Mouse (Mus musculus) limb, embryonic 12.5 days (tissue): Measurements from ENCODE around the gene Arvcf. TPM values are rescaled to one million over a fixed set of nuclear protein-coding genes. Genes with fewer than 3 reads are reported as not detected.
A peak's percentile ranks its signal among the peaks of the same experiment; 100 is the strongest.

Source experiments
- ATAC-seq: fragments of 200-750 bp; cut with Nextera tagmentation; 2 replicates; pipeline ENCODE4 v1.8.0; 2017; ENCODE audit warnings: low read depth, moderate TSS enrichment; ENCODE audit not compliant: insufficient number of reproducible peaks, insufficient read depth, low FRiP score, low TSS enrichment
- H3K27ac ChIP-seq: fragments of 300-500 bp; sonication (generic); 2 replicates; pipeline ENCODE4 v1.5.1; 2016; ENCODE audit warnings: mild to moderate bottlenecking, moderate library complexity
- H3K27me3 ChIP-seq: fragments of 300-500 bp; sonication (generic); 2 replicates; pipeline ENCODE4 v1.6.1; 2016; ENCODE audit warnings: mild to moderate bottlenecking, moderate library complexity
- H3K36me3 ChIP-seq: fragments of 300-500 bp; sonication (generic); 2 replicates; pipeline ENCODE4 v1.6.1; 2016; ENCODE audit warnings: mild to moderate bottlenecking, moderate library complexity
- H3K4me1 ChIP-seq: fragments of 300-500 bp; sonication (generic); replicated peaks from 2 replicates; pipeline ENCODE4 v1.6.1; 2016
- H3K4me2 ChIP-seq: fragments of 300-500 bp; sonication (generic); 2 replicates; pipeline ENCODE4 v1.6.1; 2016; ENCODE audit warnings: mild to moderate bottlenecking, moderate library complexity
- H3K4me3 ChIP-seq: fragments of 300-500 bp; sonication (generic); replicated peaks from 2 replicates; pipeline ENCODE4 v1.5.1; 2016; ENCODE audit warnings: mild to moderate bottlenecking
- H3K9ac ChIP-seq: fragments of 300-500 bp; sonication (generic); replicated peaks from 2 replicates; pipeline ENCODE4 v1.6.1; 2016; ENCODE audit warnings: mild to moderate bottlenecking, moderate library complexity
- H3K9me3 ChIP-seq: fragments of 300-500 bp; sonication (generic); 2 replicates; pipeline ENCODE4 v1.6.1; 2016; ENCODE audit warnings: mild to moderate bottlenecking, moderate library complexity
- WGBS: fragments of 180-500 bp; shearing (Covaris S2); methylation state at CpG from one replicate; pipeline ENCODE4 v1.1.7; 2016; 5-methylcytosine and 5-hydroxymethylcytosine counted together
- polyA plus RNA-seq: library from polyadenylated mRNA; unstranded; fragments of >200 nt; fragmentation: Nextera tagmentation; extraction: Ambion mirVana; gene quantifications from 2 replicates; pipeline ENCODE4 v1.2.1, GENCODE M21; 2016

Arvcf gene
- polyA plus RNA-seq, 1 experiment from 2014 or later, result 46.3 TPM

DNA sequence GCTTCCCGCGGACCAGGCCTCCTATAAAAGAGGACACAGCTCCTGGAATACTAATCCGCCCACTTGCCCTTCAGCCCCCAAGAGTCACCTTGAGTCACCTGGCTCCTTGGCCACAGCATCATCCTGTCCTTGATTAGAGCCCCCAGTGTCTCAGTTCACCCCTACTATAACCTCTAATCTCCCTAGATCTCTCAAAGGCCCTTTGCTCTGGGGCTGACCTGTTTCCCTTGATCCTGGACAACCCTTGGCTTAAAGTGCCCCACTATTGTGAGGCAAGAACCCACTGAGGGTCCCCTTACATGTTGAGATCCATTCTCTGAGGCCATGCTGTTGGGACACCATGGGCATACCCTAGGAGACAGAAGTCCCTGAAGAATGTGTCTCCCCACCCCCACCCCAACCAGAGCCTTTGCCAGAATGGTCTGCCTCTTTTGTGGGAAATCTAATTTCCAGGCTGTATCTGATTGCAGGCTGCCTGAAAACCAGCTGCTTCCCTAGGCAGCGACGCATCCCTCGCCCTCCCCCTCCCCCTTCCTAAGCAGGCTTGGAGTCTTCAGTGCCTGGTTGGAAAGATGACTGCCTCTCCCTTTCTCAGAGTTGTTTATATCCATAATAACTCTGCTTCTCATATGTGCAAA lies 33.8 kb downstream of the Arvcf start:
- no peak for ATAC-seq
- H3K27ac ChIP-seq, result no peak overlapping the region
- WGBS, result 48% methylated on average over 6 of the region's 6 CpGs
- no peak overlapping the region for H3K9ac ChIP-seq
- H3K4me3 ChIP-seq, result no peak overlapping the region
- H3K4me2 ChIP-seq, result no peak overlapping the region
- peaks cover 33% of the 10 kb centered on the region for H3K4me1 ChIP-seq
- no peaks in the 10 kb centered on the region for H3K36me3 ChIP-seq
- H3K27me3 ChIP-seq, result no peaks in the 10 kb centered on the region
- H3K9me3 ChIP-seq, result no peaks in the 10 kb centered on the region

GRCm38 (mm10) chr16:18383045-18383726 lies 35.2 kb downstream of the Arvcf start:
- ATAC-seq, result no peak
- H3K27ac ChIP-seq, result 0 out of 2 replicates have a peak overlapping the region, but pooled peaks have one; percentile 17
- no peaks in the 10 kb centered on the region for H3K36me3 ChIP-seq
- H3K9ac ChIP-seq, result no peak overlapping the region
- no peaks in the 10 kb centered on the region for H3K9me3 ChIP-seq
- peaks cover 44% of the 10 kb centered on the region for H3K4me1 ChIP-seq
- H3K4me3 ChIP-seq, result no peak overlapping the region
- no peak overlapping the region for H3K4me2 ChIP-seq
- H3K27me3 ChIP-seq, result no peaks in the 10 kb centered on the region
- 78% methylated on average over 9 of the region's 9 CpGs for WGBS

- Histone ChIP-seq H3K4me2 (no peak overlapping the region), H3K27ac (0 out of 2 replicates have a peak overlapping the region, but pooled peaks have one; percentile 17), H3K4me3 (no peak overlapping the region), H3K27me3 (no peaks in the 10 kb centered on the region), H3K36me3 (no peaks in the 10 kb centered on the region), H3K9ac (no peak overlapping the region), H3K4me1 (peaks cover 50% of the 10 kb centered on the region), H3K9me3 (no peaks in the 10 kb centered on the region)
- ATAC-seq, result no peak
- WGBS, result 3% methylated on average over 3 of the region's 3 CpGs
Measured at GRCm38 (mm10) chr16:18383756-18384155, 35.8 kb downstream of the Arvcf start.

DNA sequence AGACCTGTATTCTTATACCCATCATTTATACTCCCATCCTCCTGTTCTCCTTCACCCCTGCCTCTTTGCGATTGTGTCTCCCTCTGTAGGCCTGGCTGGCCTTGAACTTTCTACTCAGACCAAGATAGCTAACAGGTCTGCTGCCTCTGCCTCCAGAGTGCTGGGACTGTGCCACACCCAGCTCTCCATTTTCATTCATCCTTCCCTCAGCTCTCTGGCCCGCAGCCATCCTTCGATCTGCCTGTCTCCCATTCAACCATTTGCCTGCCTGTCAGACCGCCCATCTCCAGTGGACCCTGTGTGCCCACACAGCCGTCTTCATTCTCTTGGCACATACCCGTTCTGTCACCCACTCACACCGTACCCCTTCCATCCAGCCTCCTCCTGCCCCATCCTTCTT lies 36.2 kb downstream of the Arvcf start:
- Histone ChIP-seq H3K9me3 (no peaks in the 10 kb centered on the region), H3K9ac (no peak overlapping the region), H3K4me1 (peaks cover 54% of the 10 kb centered on the region), H3K27me3 (no peaks in the 10 kb centered on the region), H3K27ac (no peak overlapping the region), H3K4me3 (no peak overlapping the region), H3K4me2 (no peak overlapping the region), H3K36me3 (no peaks in the 10 kb centered on the region)
- no peak for ATAC-seq
- 82% methylated on average over 7 of the region's 7 CpGs for WGBS

- no peak overlapping the region for H3K4me3 ChIP-seq
- H3K4me2 ChIP-seq, result no peak overlapping the region
- no peaks in the 10 kb centered on the region for H3K27me3 ChIP-seq
- no peak overlapping the region for H3K9ac ChIP-seq
- no peaks in the 10 kb centered on the region for H3K9me3 ChIP-seq
- no peaks in the 10 kb centered on the region for H3K36me3 ChIP-seq
- H3K27ac ChIP-seq, result no peak overlapping the region
- H3K4me1 ChIP-seq, result peaks cover 55% of the 10 kb centered on the region
- ATAC-seq, result no peak
- 79% methylated on average over 8 of the region's 8 CpGs for WGBS
Measured at GRCm38 (mm10) chr16:18384659-18385058, 36.7 kb downstream of the Arvcf start.

GRCm38 (mm10) chr16:18385411-18385810 lies 37.4 kb downstream of the Arvcf start:
- 79% methylated on average over 5 of the region's 5 CpGs for WGBS
- ATAC-seq, result no peak
- H3K27me3 ChIP-seq, result no peaks in the 10 kb centered on the region
- no peak overlapping the region for H3K4me3 ChIP-seq
- H3K36me3 ChIP-seq, result no peaks in the 10 kb centered on the region
- no peak overlapping the region for H3K27ac ChIP-seq
- H3K9ac ChIP-seq, result no peak overlapping the region
- H3K4me2 ChIP-seq, result no peak overlapping the region
- H3K4me1 ChIP-seq, result peaks cover 49% of the 10 kb centered on the region
- no peaks in the 10 kb centered on the region for H3K9me3 ChIP-seq

DNA sequence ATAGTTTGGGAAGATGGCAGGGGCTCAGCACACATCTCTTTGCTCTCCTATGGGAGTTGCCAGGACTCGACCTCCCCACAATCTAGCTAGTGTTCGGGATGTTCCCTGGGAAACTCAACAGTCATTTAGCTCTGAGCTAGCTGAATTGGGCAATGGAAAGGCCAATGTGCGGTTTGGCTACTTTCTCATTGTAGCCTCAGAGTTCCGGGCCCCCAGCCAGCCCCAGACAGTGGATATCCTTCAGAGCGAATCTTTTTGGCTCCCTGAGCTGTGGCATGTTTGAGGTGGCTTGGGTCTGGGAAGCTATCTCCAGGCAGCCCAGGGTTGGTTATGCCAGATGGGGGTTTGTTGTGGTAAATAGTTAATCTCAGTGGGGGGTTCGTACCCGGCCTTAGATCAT lies 38.5 kb downstream of the Arvcf start:
- Histone ChIP-seq H3K4me3 (no peak overlapping the region), H3K36me3 (no peaks in the 10 kb centered on the region), H3K9me3 (no peaks in the 10 kb centered on the region), H3K4me1 (peaks cover 38% of the 10 kb centered on the region), H3K9ac (no peak overlapping the region), H3K27me3 (no peaks in the 10 kb centered on the region), H3K27ac (no peak overlapping the region), H3K4me2 (no peak overlapping the region)
- no peak for ATAC-seq
- 79% methylated on average over 7 of the region's 7 CpGs for WGBS

DNA sequence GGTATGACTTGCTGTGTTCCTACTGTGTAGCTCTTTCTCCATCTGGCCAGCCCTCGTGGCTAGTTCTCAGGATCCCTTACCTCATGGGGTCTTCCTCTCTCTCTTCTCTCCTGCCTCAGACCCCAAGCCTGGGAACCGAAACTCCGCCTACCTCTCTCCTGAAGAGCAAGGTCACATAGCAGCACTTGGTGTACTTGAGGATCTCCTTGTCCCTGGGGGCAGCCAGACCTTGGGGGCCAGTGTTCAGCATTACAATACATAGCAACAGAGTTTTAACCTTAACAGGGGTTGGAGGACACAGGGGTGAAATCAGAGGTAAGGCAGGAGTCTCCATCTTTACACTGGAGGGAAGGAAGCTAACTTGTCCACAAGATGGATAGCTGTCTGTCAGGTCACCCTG lies 39.0 kb downstream of the Arvcf start:
- no peaks in the 10 kb centered on the region for H3K9me3 ChIP-seq
- H3K27ac ChIP-seq, result no peak overlapping the region
- H3K9ac ChIP-seq, result no peak overlapping the region
- H3K4me3 ChIP-seq, result no peak overlapping the region
- no peak overlapping the region for H3K4me2 ChIP-seq
- no peaks in the 10 kb centered on the region for H3K36me3 ChIP-seq
- H3K4me1 ChIP-seq, result peaks cover 34% of the 10 kb centered on the region
- WGBS, result 66% methylated on average over 3 of the region's 3 CpGs
- no peaks in the 10 kb centered on the region for H3K27me3 ChIP-seq
- no peak for ATAC-seq

GRCm38 (mm10) chr16:18387704-18388582 lies 40.0 kb downstream of the Arvcf start:
- H3K27me3 ChIP-seq, result no peaks in the 10 kb centered on the region
- H3K4me2 ChIP-seq, result no peak overlapping the region
- no peaks in the 10 kb centered on the region for H3K36me3 ChIP-seq
- H3K4me1 ChIP-seq, result peaks cover 31% of the 10 kb centered on the region
- no peak for ATAC-seq
- no peak overlapping the region for H3K4me3 ChIP-seq
- no peaks in the 10 kb centered on the region for H3K9me3 ChIP-seq
- H3K27ac ChIP-seq, result peak overlapping the region; percentile 5; the same call in 1 of the 2 replicates
- no peak overlapping the region for H3K9ac ChIP-seq
- WGBS, result 59% methylated on average over 5 of the region's 7 CpGs

DNA sequence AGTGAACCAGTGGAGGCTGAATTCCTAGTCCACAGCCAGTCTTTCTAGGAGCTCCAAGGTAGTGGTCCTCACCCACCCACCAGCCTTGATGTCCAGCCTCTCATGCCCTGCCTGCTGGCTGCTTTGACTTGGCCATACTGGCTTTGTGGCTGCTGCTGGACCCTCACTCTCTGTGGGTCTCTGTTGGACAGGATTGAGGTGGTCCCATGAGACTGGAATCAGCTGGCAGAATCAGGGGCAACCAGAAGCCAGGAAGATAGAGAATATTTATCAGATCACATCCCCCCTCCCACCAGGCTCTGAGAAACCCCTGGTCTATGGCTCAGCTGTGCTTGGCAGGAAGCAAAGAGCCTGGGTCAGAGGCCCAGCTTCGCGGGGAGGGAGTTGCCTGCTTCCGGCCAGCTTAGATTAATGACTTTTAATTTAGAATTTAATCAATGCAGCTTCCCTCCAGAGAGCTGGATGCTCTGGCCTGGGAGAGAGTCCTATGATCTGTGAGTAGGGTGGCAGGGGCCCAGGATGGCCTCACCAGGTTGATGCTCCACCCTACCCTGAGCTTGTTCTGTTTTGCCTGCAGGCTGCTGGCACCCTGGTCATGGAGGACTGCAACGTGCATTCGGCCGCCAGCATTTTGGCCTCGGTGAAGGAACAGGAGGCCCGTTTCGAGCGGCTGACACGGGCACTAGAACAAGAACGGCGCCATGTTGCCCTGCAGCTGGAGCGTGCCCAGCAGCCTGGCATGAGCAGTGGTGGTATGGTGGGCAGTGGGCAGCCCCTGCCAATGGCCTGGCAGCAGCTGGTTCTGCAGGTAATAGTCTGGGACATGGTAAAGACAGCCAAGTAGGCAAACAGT lies 40.8 kb downstream of the Arvcf start:
- H3K9ac ChIP-seq, result no peak overlapping the region
- H3K9me3 ChIP-seq, result no peaks in the 10 kb centered on the region
- no peak overlapping the region; the same call in 1 of the 2 replicates for H3K27ac ChIP-seq
- WGBS, result 77% methylated on average over 14 of the region's 14 CpGs
- H3K4me3 ChIP-seq, result no peak overlapping the region
- H3K27me3 ChIP-seq, result no peaks in the 10 kb centered on the region
- ATAC-seq, result no peak
- no peaks in the 10 kb centered on the region for H3K36me3 ChIP-seq
- no peak overlapping the region for H3K4me2 ChIP-seq
- H3K4me1 ChIP-seq, result peaks cover 35% of the 10 kb centered on the region
